Mouse (Mus musculus): ENCODE measurements around the gene Aipl1.

The Aipl1 gene

DNA sequence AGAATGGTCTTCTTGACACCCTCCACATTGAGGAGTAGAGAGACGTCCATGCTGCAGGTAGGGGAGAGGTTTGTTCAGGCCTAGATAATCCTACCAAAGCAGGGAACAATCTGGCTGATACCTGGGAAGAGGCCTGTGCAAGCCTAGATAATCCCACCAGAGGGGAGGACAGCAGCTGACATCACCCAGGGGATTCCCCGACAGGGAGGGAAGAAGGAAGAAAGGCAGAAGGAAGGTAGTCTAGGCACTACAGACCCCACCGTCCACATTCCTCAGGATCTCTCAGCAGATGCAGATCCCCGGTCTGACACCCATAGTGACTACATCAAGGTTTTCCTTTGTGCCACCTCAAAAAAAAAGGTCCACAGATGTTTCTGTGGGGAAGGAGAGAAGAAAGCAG is at the start of gene Aipl1:
Gene Aipl1, minus strand, starts transcription at position 101 of the 400 bp plus-strand sequence.
- 76% methylated on average over 4 of the region's 4 CpGs for WGBS

DNA sequence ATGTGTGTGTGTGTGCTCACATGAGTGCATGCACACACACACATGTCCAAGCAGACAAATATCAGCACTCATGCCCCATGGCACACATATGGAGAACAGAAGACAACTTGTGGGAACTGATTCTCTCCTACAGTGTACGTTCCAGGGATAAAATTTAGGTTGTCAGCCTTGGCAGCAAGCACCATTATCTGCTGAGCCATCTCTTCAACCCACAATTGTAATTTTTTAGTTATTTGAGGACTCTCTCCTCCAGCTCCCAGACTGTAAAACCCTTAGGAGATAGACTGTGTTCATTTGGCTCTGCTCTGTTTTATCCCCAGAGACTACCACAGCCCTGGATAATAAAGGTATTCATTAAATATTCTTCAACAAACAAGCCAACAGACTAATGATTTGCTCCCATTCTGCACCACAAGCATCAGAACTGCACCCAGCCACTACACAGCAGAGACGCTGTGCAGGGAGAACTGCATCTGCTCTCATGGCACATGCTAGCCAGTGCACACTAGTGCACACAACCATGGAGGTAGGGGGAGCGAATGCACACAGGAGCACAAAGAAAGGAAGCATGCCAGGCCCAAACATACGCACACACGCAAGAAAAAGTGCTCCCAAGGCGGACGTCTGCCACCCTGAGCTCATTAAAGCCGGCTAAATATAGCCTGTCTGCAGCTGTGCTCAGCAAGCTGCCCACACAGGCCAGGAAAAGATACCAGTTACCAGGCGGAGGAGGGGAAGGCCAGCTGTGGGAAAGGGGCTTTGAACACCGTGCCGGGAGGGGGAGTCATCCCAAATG is 49.1 kb upstream of the Aipl1 start:
- WGBS: 9% methylated on average over 11 of the region's 11 CpGs

DNA sequence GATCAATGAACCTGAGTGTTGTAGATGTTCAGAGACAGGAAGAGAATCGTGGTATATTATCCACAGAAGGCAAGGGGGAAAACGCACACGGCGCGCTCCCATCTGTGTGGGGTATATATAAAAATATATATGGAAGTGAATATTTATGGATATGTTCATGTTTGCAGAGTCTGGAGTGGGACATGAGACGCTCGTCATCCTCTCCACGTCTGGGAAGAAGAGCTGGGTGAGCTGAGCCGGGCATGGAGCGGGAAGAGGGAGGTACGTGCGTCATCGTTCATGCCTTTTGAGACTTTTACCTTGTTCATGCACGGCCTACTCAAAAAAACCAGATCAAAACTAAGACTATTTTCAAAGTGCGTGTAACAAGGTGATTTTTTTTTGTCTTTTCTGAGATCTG is 47.0 kb upstream of the Aipl1 start:
- WGBS: 58% methylated on average over 15 of the region's 15 CpGs

DNA sequence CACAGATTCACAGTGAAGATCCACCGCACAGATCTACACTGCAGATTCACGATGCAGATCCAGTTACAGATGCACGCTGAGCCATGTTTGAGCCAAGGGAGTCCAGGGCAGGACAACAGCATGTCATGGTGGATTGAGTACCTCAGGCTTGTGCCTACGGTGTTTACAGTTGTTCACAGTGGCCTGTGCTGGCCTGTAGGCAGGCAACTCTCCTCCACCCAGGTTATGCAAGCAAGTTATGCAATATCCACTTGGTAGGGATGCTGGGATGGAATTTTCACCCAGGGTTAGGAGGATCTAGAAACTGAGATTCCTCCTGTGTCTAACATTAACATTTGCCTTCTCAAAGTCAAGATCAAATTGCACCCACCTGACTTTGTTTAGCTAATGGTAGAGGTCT is 45.3 kb upstream of the Aipl1 start:
- 79% methylated on average over 4 of the region's 4 CpGs for WGBS

DNA sequence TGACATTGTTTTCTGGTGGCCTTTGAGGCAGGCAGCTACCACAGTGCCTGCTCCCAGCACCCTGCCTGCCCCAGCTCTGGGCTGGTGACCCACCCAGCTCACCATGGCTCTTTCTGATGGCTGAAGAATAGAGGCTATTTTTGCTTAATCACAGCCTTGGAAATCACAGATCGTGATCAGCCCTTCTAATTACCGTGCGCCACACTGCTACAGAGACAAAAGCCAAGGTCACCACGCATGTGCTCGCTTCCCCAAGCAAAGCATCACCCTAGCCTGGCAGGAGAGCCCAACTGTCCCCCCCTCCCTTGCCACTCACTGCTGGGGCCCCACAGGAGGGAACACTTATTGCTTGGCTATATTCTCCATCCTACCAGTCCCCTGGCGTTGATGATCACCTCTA is 43.2 kb upstream of the Aipl1 start:
- 90% methylated on average over 6 of the region's 6 CpGs for WGBS

DNA sequence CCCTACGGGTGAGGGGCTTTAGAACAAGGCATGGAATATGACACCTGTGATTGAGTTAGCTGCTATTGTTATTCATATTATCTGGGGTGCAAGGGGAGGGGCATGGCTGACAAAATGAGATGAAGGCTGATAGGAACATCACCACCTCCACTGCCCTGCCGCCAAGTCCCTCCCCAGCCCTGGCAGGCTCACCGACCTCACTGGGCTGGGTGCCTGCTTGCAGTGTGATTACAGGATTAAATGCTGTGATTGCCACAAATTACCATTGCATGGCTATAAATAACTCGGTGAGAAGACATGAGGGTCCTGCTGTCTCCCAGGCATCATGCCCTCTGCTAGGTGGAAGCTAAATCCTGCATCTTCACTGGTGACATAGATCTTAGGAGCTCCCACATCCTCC is 41.3 kb upstream of the Aipl1 start:
- WGBS: 38% methylated on average over 4 of the region's 4 CpGs

DNA sequence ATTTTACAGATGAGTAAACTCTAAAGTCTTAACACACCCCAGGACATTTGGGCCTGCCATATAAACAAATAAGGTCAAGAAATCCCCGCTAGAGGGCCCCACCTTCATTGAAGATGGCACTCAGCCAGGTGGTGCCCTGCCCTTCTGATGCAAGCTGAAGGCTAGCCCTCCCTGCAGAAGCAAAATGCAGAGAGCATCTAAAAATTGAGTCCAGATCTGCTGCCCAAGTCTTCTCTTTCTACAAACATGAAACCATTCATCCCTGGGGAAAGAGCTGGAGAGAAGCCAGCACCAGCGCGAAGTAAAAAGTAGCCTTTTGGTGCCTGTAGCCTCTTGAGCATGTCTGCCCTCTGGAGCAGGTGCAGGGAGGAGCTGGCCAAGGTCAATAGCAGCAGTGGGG is 40.7 kb upstream of the Aipl1 start:
- WGBS: 45% methylated on average over 3 of the region's 3 CpGs

DNA sequence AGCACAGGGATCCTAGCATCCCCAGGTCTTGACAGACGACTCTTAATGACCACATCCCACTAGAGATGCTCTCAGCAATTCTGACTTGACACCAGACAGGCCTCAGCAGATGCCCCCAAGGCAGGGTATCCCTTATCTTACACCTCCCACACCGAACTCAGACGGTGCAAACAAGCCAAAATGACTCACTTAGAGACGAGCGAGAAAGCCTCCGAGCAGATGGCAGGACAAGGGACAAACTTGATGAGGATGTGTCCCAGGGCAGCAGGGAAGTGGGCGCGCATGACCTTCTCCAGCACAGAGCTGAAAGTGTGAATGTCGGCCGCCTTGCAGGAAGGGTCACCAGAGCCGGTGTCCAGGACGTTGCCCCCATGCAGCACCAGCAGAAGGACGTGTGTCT is 36.9 kb upstream of the Aipl1 start:
- WGBS: 66% methylated on average over 13 of the region's 13 CpGs

DNA sequence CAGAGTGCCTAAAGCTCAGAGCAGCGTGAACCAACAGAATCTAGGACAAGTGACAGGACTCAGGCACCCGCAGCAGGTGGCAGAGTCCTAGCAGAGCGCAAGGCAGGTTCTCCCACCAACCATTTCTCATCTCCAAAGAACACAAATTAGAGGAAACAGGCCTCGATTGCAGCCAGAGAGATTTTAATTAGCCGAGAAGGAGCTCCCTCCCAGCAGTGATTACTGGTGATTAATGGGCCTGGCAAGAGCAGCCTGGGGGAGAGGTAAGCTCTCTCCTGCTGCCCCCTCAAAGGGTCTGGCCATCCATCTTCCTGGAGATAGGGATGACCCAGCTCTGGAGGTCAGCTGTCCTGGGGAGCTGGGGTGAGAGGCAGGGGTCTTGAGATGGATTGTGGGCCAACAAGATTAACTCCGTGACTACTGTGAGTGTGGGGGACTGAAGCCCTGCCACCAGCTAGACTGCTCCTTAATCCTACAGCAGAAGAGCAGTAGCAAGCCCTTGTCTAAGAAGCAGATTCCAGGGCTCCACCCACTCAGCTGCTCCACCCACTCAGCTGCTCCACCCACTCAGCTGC is 35.1 kb upstream of the Aipl1 start:
- 77% methylated on average over 6 of the region's 6 CpGs for WGBS

DNA sequence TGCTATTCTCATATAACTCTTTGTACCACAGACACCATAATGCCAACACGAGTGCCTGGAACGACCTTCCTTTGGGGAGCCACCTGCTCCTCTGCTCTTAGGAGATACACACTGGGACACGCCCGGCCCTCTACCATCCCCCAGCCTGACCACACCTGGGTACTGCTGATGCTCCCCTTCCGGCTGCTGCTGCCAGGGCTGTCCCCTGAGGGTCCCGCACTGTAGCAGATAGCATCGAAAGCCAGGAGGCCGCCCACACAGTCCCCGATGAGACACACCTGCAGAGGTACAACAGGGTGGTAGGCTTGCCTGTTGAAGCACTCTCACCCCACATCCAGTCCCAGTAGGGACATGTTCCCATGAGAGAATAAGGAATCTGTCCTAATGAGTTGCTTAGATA is 33.4 kb upstream of the Aipl1 start:
- 89% methylated on average over 9 of the region's 9 CpGs for WGBS

DNA sequence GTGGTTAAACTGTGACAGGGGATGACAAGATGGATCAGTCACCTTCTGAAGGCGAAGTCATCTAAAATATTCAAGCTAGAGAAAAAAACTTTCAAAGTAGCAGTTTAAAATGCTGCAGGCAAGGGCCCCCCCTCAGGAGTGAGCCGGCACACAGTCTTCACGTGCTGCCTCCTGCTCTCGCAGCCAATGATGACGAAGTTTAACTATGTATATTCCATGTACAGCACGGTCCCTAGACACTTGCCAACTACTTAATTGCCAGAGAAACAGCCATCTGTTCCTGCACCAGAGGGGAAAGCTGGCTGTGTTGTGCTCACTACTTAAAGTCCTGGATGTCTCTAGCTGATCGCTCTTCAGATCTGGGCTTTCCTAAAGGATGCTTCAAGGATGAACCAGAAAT is 30.7 kb upstream of the Aipl1 start:
- 48% methylated on average over 7 of the region's 7 CpGs for WGBS

DNA sequence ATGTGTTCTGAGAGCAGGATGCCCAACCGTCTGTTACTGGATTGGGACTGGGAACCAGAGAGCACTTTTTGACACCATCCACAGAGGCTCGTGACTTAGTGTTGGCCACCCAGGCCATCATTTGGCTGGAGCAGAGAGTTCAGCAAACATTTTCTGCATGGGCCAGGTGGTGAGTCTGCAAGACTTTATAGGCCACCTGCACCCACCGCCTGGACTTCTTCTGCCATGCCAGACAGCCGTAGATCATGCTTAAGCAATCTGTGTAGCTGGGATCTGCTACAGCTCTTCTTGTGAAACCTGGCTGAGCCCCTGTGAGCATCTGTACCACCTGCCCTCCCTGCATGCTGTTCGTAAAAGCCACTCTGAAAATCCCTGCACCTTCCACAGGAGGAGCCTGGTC is 30.0 kb upstream of the Aipl1 start:
- WGBS: 76% methylated on average over 5 of the region's 5 CpGs

DNA sequence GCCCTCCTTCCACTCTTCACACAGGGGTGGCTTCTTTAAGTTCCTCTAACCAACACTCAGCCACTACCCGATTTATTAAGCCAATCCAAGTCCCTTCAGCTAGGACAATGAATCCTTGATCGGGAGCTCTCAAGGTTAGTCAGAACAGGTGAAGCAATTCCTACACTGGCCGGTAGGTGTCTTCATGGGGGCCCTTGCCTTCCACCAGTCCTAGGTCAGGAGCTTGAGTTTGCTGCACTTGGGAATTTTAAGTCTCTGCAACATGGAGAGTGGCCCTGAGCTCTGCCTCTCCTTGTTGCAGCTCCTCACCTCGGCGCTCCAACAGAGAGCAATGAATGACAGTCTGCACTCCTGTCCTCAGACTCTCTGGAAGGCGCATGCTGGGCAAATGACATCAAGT is 29.0 kb upstream of the Aipl1 start:
- WGBS: 69% methylated on average over 6 of the region's 6 CpGs

DNA sequence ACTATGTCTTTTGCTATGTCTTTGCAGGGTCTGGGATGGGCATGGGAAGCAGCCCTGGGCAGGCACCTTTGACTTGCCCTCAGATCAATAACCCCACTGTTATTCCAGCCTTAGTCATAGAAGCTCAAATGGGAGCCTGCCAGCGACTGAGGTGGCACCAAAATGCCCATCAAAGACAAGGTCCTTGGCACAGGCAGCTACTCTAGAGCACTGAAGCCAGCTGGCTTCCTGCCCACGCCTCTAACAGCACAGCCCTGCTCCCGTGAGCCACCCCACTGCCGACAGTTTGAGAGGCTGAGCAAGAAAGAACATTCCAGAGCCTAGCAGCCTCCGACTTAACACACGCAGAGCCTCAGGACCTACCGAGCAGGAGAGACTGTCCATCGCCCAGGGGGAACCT is 27.8 kb upstream of the Aipl1 start:
- 32% methylated on average over 8 of the region's 8 CpGs for WGBS

DNA sequence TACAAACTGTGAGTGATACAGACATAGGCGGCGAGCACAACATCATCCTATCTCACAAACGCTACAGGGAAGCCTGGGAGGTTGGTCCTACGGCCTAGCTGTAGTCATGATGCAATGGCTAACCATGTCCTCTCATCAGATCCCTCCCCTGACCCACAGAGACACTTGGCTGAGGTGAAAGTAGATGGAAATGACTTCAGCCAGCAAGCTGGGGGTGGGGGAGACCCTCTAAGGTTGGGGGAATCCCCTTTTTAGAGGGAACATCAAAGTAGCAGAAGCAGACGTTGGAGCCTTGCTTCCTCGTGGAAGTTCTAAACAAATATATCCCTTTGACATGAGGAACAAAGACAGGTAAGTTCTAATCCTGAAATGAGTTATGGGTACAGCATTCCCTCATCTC is 27.1 kb upstream of the Aipl1 start:
- WGBS: 80% methylated on average over 6 of the region's 6 CpGs

DNA sequence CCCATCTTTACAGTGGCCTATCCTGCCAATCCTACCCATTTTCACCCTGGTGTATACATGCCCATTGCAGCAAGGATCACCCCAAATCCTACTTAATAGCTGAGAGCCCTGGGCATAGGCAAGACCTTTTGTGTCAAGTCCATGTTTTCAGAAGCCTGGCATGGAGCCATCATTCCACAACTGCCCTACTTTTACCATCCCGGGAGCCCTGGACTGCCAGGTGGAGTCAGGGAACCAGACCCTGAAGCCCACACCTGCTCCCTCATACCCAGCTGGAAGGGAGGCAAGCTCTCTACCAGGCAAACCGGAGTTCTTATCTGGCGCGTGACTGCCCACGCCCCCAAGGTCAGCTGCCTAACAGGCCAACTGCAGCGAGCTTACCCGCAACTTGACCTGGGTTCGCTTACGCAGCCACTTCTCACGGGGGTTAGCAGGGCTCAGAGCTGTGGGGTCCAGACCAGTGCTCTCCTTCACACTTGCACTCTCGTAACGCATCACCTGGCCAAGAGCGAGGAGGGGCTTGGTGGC is 23.8 kb upstream of the Aipl1 start:
- whole genome bisulfite sequencing: 89% methylated on average over 13 of the region's 13 CpGs

DNA sequence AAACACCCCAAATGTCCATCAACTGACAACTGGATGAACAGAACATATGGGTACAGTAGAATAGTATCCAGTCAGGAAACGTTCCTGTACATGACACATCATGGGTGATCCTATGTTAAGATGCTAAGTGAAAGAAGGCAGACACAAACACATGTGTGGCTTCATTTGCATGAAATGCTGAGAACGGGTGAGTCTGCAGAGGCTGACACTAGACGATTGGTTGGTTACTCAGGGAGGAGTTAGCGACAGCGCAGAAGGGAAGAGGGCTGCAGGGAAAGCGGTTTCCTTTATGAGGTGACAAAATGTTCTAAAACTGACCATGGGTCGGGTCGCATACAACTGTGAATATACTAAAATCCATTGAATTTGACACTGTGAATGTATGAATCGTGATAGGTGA is 23.1 kb upstream of the Aipl1 start:
- WGBS: 86% methylated on average over 9 of the region's 9 CpGs

DNA sequence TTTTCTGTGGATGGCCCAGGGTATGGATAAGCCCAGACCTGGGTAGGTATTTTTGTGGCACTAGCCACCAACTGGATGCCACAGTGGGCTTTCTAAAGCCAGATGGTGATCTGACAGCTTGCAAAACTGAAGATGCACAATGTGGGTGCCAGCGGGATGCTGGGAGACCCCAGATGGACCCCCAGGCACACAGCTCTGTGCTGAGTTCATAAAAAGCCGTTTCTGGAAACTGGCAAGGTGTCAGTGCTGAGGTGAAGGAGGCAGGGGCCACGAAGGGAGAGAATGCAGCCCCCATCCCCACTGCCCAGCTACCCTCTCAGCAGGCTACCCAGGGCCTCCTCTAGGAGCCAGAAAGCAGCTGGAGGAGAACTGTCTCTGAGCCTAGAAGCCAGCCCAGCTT is 19.9 kb upstream of the Aipl1 start:
- WGBS: 58% methylated on average over 3 of the region's 3 CpGs

DNA sequence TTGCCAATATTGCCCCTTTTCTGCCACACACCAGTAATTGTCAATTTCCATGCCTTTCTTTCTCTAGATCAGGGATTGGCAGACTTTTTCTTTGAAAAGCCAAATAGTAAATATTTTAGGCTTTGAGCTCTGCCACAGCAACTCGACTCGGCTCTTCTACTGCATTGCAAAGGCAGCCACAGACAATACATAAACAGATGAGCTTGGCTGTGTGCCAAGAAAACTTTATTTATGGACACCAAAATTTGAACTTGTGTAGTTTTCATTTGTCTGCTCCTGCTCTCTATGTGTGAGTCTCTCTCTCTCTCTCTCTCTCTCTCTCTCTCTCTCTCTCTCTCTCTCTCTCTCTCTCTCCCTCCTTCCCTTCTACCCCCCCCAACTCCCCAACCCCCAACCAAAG is 17.9 kb upstream of the Aipl1 start:
- WGBS: 12% methylated on average over 2 of the region's 2 CpGs

DNA sequence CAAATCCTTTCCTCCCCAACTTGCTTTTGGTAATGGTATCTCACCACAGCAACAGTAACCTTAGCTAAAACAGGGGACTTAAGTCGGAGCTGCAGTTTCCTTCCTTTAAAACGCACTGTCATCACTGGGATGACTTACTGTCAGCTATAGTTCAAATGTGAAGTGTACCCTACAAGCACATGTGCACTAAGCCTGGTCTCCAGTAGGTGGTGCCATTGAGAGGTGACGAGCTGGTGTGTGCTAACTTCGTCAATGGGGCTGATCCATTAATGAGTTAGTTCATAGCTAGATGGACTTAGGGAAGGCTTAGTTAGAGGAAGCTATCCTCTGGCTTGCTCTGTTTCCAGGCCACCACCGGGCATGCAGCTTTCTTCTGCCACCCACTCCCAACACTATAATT is 15.3 kb upstream of the Aipl1 start:
- WGBS: 12% methylated on average over 5 of the region's 5 CpGs

DNA sequence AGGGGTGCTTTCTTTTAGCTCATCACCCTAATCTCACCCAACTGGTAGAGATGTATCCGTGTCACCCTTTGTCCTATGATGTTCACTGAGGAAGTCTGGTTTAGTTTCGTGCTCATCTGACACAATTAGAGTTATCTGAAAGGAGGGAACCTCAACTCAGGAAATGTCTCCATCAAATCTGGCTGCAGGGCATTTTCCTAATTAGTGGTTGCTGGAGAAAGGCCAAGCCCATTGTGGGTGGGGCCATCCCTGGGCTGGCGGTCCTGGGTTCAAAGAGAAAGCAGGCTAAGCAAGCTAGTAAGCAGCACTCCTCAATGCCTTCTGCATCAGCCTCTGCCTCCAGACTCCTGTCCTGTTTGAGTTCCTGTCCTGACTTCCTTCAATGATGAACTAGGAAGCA is 14.9 kb upstream of the Aipl1 start:
- WGBS: 61% methylated on average over 3 of the region's 3 CpGs

DNA sequence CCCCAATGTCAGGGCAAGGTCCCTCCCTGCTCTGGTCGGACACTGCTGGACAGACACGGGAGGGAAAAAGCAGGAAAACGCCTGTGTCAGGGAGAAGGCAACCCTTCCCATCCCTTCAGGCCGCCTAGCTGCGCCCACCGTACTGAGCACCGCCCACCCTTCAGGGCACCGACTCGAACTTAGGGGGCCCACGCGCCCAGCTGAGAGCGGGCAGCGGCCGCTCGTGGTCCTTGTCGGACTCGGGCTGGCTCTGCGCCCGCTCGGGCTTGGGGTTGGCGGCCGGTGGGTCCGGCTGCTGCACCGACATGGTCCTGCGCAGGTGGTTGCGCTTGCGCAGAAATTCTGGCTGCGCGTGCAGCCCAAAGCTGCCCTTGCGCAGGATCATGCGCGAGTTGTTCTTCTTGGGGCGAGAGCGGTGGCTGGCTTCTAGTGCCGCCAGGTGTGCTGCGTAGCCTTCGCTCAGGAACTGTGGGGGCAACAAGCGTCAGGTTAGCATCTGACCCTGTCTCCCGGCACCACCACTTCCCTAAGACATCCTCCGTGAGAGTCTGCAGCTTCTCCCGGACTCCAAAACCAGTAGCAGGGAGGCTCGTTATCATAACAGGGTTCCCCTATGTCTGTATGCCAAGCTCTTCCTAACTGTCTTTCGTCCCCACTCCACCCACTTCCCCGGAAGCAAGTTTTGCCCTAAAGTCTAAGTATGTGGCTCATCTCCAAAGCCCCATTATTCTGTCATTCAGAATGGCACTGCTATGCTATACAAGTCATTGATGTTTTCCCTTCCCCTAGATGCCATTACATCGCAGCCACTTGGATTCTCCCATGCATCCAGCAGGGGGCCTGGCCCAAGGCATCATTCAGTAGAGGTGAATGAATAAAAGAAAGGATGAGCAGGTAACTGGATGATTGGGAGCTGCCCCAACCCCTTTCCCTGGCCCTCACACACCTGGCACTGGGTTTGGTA is 13.9 kb upstream of the Aipl1 start:
- 13% methylated on average over 45 of the region's 45 CpGs for WGBS
